8 mouse cellular contexts compared by ENCODE assay signal in the genomic region with DNA sequence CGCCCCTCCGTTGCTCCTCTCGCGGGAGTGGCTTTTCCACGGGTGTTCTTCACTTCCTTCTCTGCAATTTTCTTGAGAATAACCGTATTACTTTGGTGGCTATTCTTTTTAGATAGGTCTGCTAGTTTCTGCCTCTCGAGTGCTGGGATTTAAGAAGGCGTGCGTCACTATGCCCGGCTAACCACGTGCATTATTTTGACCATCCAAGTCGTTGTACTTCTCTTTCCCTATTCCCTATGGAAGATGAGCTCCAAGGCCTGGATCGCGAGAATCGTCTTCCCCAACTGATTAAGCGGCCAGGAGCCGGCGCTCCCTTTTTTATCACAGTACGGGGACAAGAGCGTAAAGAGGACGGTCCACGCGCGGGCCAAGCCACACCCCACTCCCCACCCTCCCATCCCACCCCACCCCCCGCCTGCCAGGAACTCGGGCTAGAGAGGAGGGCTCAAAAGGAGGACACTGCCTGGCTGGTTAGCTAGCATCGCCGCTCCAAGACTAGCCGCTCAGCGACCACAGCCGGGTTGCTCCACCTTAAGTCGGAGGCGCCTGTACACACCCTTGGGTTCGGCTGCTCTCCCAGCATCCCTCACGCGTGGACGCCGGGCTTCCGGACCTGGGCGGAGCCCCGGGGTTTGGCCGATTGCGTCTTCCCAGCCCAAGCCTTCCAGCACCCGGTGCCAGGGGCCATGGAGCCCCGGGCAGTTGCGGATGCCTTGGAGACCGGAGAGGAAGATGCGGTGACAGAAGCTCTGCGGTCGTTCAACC. TPM values are rescaled to one million over a fixed set of nuclear protein-coding genes. Genes with fewer than 3 reads are reported as not detected.
DNase-seq lines count a peak whose midpoint lies in the region; ATAC-seq and TF ChIP-seq lines count a peak whose summit lies in the region.

Ric8a (plus strand) TSS at position 173 of the 765 bp plus-strand sequence.

- peak within 1 kb of the TSS; percentile 97 for H3K4me2 ChIP-seq in hindbrain, embryonic 16.5 days (ENCODE audit: low read length)

- peak; percentile 95 for DNase-seq in gastrocnemius, adult 2 months
- DNase-seq in left cerebral cortex, adult 11 months (ENCODE audit: low spot score), result peak; percentile 81
- DNase-seq in lung, postnatal 36 days, result peak; percentile 95
- peak; percentile 86 for DNase-seq in retina, postnatal 1 day
- DNase-seq in thymus, postnatal 4 days, result peak; percentile 88

- H3K4me1 ChIP-seq in hindbrain, embryonic 16.5 days (ENCODE audit: control insufficient read depth, insufficient read depth, low read depth, low read length), result peaks cover 29% of the 10 kb centered on the region

- intact Hi-C loops in gastrocnemius, adult 2 months (cut with DNase I), result loop anchor here (2.0 kb wide), 2 partner anchors 24 to 46 kb away; partner anchors contain the start of gene Psmd13

- H3K4me3 ChIP-seq in gastrocnemius, adult 2 months, result peak within 1 kb of the TSS; percentile 96
- peak within 1 kb of the TSS; percentile 89 for H3K4me3 ChIP-seq in hindbrain, embryonic 16.5 days (ENCODE audit: low read length)

- H3K9me3 ChIP-seq in hindbrain, embryonic 16.5 days (ENCODE audit: control insufficient read depth, low read length), result no peaks in the 10 kb centered on the region

- TF ChIP-seq CTCF in gastrocnemius, adult 2 months (IDR thresholded peaks at IDR 0.05), result no peak

- peak; percentile 70 for ATAC-seq in activated CD4-positive, CD25-positive, alpha-beta regulatory T cell, adult 4 months
- ATAC-seq in common myeloid progenitor, adult 5-6 weeks (replicated peaks; ENCODE audit: low read depth, poor library complexity, severe bottlenecking), result peak; percentile 66
- peak; percentile 84 for ATAC-seq in hindbrain, embryonic 16.5 days

- H3K9ac ChIP-seq in hindbrain, embryonic 16.5 days (ENCODE audit: low read depth, low read length), result peak within 1 kb of the TSS; percentile 91

- no peaks in the 10 kb centered on the region for H3K27me3 ChIP-seq in hindbrain, embryonic 16.5 days (replicated peaks; ENCODE audit: control insufficient read depth, insufficient read depth, low read length)

- H3K36me3 ChIP-seq in hindbrain, embryonic 16.5 days (ENCODE audit: control insufficient read depth, insufficient read depth, low read length), result peaks cover 33% of the 10 kb centered on the region

- peak within 1 kb of the TSS; percentile 99 for H3K27ac ChIP-seq in gastrocnemius, adult 2 months
- H3K27ac ChIP-seq in hindbrain, embryonic 16.5 days (ENCODE audit: low read depth, low read length), result peak within 1 kb of the TSS; percentile 95

- WGBS in hindbrain, embryonic 16.5 days, result under 1% methylated on average over 50 of the region's 50 CpGs

RNA-seq across cellular contexts. Expression of gene Ric8a, which starts in this region (rescaled TPM):
- 10 to 100 TPM; 51.6 to 57.0 TPM for polyA plus RNA-seq in activated CD4-positive, CD25-positive, alpha-beta regulatory T cell, adult 4 months (2017; shearing (Covaris generic))
- 36.0 and 38.0 TPM in 2 replicates for total RNA-seq in common myeloid progenitor, adult 5-6 weeks (2017)
- 10 to 100 TPM; 12.7 TPM for total RNA-seq in gastrocnemius, adult 2 months (2021)
- polyA plus RNA-seq in hindbrain, embryonic 16.5 days (2015; fragmentation: Nextera tagmentation; extraction: Ambion mirVana), result 110 and 112 TPM in 2 replicates

Comparison
In these comparisons a context has a peak if more than half of its experiments do, and no peak if none do; other contexts are left out.
1. Peak in every context shown above with its lines: DNase-seq, ATAC-seq, H3K4me3 ChIP-seq and H3K27ac ChIP-seq.